Mouse (Mus musculus): ENCODE results near the gene Myt1l. TPM values are rescaled to one million over a fixed set of nuclear protein-coding genes. Genes with fewer than 3 reads are reported as not detected.

Myt1l gene
- total and polyA plus RNA-seq, 2 experiments: not detected

GRCm38 (mm10) chr12:29798595-29799391 lies 270.6 kb downstream of the Myt1l start:
- no peaks in the 10 kb centered on the region for H3K27me3 ChIP-seq (ENCODE audit: control insufficient read depth, insufficient read depth, low read length)
- H3K27ac ChIP-seq (replicated peaks; ENCODE audit: insufficient read depth, low read depth, low read length): no peak overlapping the region

GRCm38 (mm10) chr12:29806415-29806814 lies 278.2 kb downstream of the Myt1l start:
- no peaks in the 10 kb centered on the region for H3K4me1 ChIP-seq (ENCODE audit: control insufficient read depth, insufficient read depth, low read length)

More at GRCm38 (mm10) chr12:29798595-29799391, 270.6 kb downstream of the Myt1l start:
- WGBS: 36% methylated on average over 3 of the region's 3 CpGs
- Histone ChIP-seq H3K4me3 (ENCODE audit: insufficient read depth, low read depth, low read length) (no peak overlapping the region), H3K79me2 (ENCODE audit: control insufficient read depth, insufficient read depth, low read length) (no peaks in the 10 kb centered on the region), H3K36me3 (ENCODE audit: control insufficient read depth, insufficient read depth, low read length) (no peaks in the 10 kb centered on the region), H3K9ac (ENCODE audit: low read depth, low read length) (no peak overlapping the region), H3K4me1 (ENCODE audit: control insufficient read depth, insufficient read depth, low read length) (no peaks in the 10 kb centered on the region)
- TF ChIP-seq CTCF (IDR thresholded peaks at IDR 0.05; ENCODE audit: low read depth, low read length): no peak
- no peak for TF ChIP-seq POLR2A (IDR thresholded peaks at IDR 0.05; ENCODE audit: extremely low read depth, insufficient read depth, low read length)
- no peak for DNase-seq (ENCODE audit: extremely low read depth, low read depth, low spot score)

GRCm38 (mm10) chr12:29809569-29810185 lies 281.5 kb downstream of the Myt1l start:
- TF ChIP-seq CTCF (IDR thresholded peaks at IDR 0.05; ENCODE audit: low read depth, low read length) (no peak), POLR2A (IDR thresholded peaks at IDR 0.05; ENCODE audit: extremely low read depth, insufficient read depth, low read length) (no peak)
- Histone ChIP-seq H3K27ac (replicated peaks; ENCODE audit: insufficient read depth, low read depth, low read length) (no peak overlapping the region), H3K4me1 (ENCODE audit: control insufficient read depth, insufficient read depth, low read length) (no peaks in the 10 kb centered on the region), H3K27me3 (ENCODE audit: control insufficient read depth, insufficient read depth, low read length) (no peaks in the 10 kb centered on the region), H3K36me3 (ENCODE audit: control insufficient read depth, insufficient read depth, low read length) (no peaks in the 10 kb centered on the region), H3K4me3 (ENCODE audit: insufficient read depth, low read depth, low read length) (no peak overlapping the region), H3K9ac (ENCODE audit: low read depth, low read length) (no peak overlapping the region), H3K79me2 (ENCODE audit: control insufficient read depth, insufficient read depth, low read length) (no peaks in the 10 kb centered on the region)
- 60% methylated on average over 12 of the region's 12 CpGs for WGBS
- DNase-seq (ENCODE audit: extremely low read depth, low read depth, low spot score): no peak

More at GRCm38 (mm10) chr12:29806415-29806814, 278.2 kb downstream of the Myt1l start:
- Histone ChIP-seq H3K9ac (ENCODE audit: low read depth, low read length) (no peak overlapping the region), H3K27ac (replicated peaks; ENCODE audit: insufficient read depth, low read depth, low read length) (no peak overlapping the region), H3K4me3 (ENCODE audit: insufficient read depth, low read depth, low read length) (no peak overlapping the region), H3K27me3 (ENCODE audit: control insufficient read depth, insufficient read depth, low read length) (no peaks in the 10 kb centered on the region), H3K79me2 (ENCODE audit: control insufficient read depth, insufficient read depth, low read length) (no peaks in the 10 kb centered on the region), H3K36me3 (ENCODE audit: control insufficient read depth, insufficient read depth, low read length) (no peaks in the 10 kb centered on the region)
- no peak for DNase-seq (ENCODE audit: extremely low read depth, low read depth, low spot score)
- no peak for TF ChIP-seq POLR2A (IDR thresholded peaks at IDR 0.05; ENCODE audit: extremely low read depth, insufficient read depth, low read length)
- WGBS: 58% methylated on average over 1 of the region's 1 CpGs

GRCm38 (mm10) chr12:29815466-29815865 lies 287.3 kb downstream of the Myt1l start:
- DNase-seq (ENCODE audit: extremely low read depth, low read depth, low spot score): no peak

GRCm38 (mm10) chr12:29816130-29816529 lies 287.9 kb downstream of the Myt1l start:
- DNase-seq (ENCODE audit: extremely low read depth, low read depth, low spot score): no peak
- no peaks in the 10 kb centered on the region for H3K36me3 ChIP-seq (ENCODE audit: control insufficient read depth, insufficient read depth, low read length)
- no peak overlapping the region for H3K4me3 ChIP-seq (ENCODE audit: insufficient read depth, low read depth, low read length)
- no peaks in the 10 kb centered on the region for H3K4me1 ChIP-seq (ENCODE audit: control insufficient read depth, insufficient read depth, low read length)
- no peak overlapping the region for H3K9ac ChIP-seq (ENCODE audit: low read depth, low read length)
- 86% methylated on average over 2 of the region's 2 CpGs for WGBS
- TF ChIP-seq CTCF (IDR thresholded peaks at IDR 0.05; ENCODE audit: low read depth, low read length): no peak
- TF ChIP-seq POLR2A (IDR thresholded peaks at IDR 0.05; ENCODE audit: extremely low read depth, insufficient read depth, low read length): no peak
- H3K79me2 ChIP-seq (ENCODE audit: control insufficient read depth, insufficient read depth, low read length): no peaks in the 10 kb centered on the region
- H3K27me3 ChIP-seq (ENCODE audit: control insufficient read depth, insufficient read depth, low read length): no peaks in the 10 kb centered on the region; the same call in 1 of the 2 replicates
- no peak overlapping the region for H3K27ac ChIP-seq (replicated peaks; ENCODE audit: insufficient read depth, low read depth, low read length)

More at GRCm38 (mm10) chr12:29815466-29815865, 287.3 kb downstream of the Myt1l start:
- no peak for TF ChIP-seq CTCF (IDR thresholded peaks at IDR 0.05; ENCODE audit: low read depth, low read length)
- no peak for TF ChIP-seq POLR2A (IDR thresholded peaks at IDR 0.05; ENCODE audit: extremely low read depth, insufficient read depth, low read length)
- Histone ChIP-seq H3K4me1 (ENCODE audit: control insufficient read depth, insufficient read depth, low read length) (no peaks in the 10 kb centered on the region), H3K4me3 (ENCODE audit: insufficient read depth, low read depth, low read length) (no peak overlapping the region), H3K27me3 (ENCODE audit: control insufficient read depth, insufficient read depth, low read length) (no peaks in the 10 kb centered on the region), H3K79me2 (ENCODE audit: control insufficient read depth, insufficient read depth, low read length) (no peaks in the 10 kb centered on the region), H3K36me3 (ENCODE audit: control insufficient read depth, insufficient read depth, low read length) (no peaks in the 10 kb centered on the region), H3K27ac (replicated peaks; ENCODE audit: insufficient read depth, low read depth, low read length) (no peak overlapping the region), H3K9ac (ENCODE audit: low read depth, low read length) (no peak overlapping the region)
- WGBS: 65% methylated on average over 2 of the region's 2 CpGs

- no peak overlapping the region for H3K9ac ChIP-seq (ENCODE audit: low read depth, low read length)
- no peak for DNase-seq (ENCODE audit: extremely low read depth, low read depth, low spot score)
- H3K79me2 ChIP-seq (ENCODE audit: control insufficient read depth, insufficient read depth, low read length): no peaks in the 10 kb centered on the region
- no peaks in the 10 kb centered on the region for H3K4me1 ChIP-seq (ENCODE audit: control insufficient read depth, insufficient read depth, low read length)
- TF ChIP-seq POLR2A (IDR thresholded peaks at IDR 0.05; ENCODE audit: extremely low read depth, insufficient read depth, low read length) (no peak), CTCF (IDR thresholded peaks at IDR 0.05; ENCODE audit: low read depth, low read length) (no peak)
- no peak overlapping the region for H3K27ac ChIP-seq (replicated peaks; ENCODE audit: insufficient read depth, low read depth, low read length)
- H3K27me3 ChIP-seq (ENCODE audit: control insufficient read depth, insufficient read depth, low read length): no peaks in the 10 kb centered on the region; the same call in 1 of the 2 replicates
- H3K4me3 ChIP-seq (ENCODE audit: insufficient read depth, low read depth, low read length): no peak overlapping the region
- no peaks in the 10 kb centered on the region for H3K36me3 ChIP-seq (ENCODE audit: control insufficient read depth, insufficient read depth, low read length)
- 59% methylated on average over 6 of the region's 6 CpGs for WGBS
Measured at GRCm38 (mm10) chr12:29816761-29817160, 288.6 kb downstream of the Myt1l start.

Data from liver, adult 2 months (tissue).